Mouse (Mus musculus): Measurements from ENCODE around the gene Rab29.
"Not testable (repeated sequence)": the region's sequence is repeated elsewhere in the genome, so short reads cannot be mapped to it uniquely, and the experiment has no call there.

The Rab29 gene

DNA sequence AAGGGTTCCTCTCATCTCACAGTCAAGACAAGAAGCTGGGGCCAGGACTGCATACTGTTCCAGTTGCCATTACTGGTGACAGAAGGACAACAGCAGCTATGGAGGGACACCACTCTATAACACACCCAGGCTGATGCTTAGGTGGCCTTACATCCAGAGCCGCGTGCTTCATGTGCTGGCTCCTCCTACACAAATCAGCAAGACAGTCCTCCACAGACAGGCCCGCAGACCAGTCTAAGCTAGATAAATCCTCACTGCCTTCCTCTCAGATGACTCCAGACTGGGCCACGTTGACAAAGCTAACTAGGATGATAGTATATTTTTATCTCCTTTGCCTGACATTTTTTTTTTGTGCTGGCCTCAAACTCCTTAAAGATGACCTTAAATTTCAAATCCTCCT is 5.2 kb upstream of the Rab29 start:
- DNase-seq (ENCODE audit: low read depth, low spot score) = no peak

DNA sequence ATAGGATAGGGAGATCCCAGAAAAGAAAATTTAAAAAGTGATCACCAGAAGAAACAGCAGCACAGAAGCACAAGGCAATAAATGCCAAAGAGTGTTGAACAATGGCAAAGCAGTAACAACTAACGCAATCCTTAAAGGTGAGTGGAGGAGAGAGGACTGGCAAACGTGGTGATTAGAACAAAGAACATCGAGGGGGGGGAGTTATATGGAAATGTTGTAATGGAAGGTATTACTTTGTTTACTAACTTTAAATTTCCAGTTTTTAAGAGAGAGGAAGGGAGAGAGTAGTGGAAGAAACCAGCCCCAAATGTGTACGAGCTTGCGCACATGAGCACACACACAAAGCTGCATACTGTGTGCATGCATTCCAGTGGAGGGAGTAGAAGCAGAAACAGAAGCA is 1.4 kb upstream of the Rab29 start:
- no peak for DNase-seq (ENCODE audit: low read depth, low spot score)

DNA sequence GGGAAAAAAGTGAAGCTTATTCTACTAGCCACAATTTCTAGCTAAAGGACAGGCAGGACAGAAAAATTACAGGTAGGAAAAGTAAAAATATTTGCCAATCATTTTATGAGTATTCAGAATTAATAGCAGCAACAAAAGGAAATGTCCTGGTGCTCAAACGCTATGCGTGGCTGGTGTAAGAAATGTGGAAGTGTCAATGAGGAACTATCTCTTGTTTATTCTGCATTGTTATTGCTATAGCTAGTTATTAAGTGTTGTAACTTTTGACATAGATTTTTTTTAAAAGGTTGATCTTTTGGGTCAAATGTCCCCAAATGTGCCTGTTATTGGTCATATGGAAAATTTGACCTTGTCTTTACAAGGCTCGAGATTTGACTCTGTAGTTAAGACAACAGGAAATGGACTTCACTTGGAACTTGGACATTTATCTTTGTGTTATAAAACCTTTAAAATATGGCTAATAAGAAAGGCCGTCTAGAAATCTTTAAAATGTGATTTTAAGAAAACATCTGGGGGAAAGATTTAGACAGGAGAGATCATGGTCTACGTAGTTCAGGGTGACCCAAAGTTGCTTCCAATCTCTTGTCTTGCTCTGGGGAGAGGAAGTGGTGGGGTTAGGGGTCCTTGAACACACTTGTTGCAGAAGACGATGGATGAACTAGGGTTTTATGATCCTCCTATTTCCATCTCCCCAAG is 572 bp upstream of the Rab29 start:
- DNase-seq (ENCODE audit: low read depth, low spot score) = no peak

DNA sequence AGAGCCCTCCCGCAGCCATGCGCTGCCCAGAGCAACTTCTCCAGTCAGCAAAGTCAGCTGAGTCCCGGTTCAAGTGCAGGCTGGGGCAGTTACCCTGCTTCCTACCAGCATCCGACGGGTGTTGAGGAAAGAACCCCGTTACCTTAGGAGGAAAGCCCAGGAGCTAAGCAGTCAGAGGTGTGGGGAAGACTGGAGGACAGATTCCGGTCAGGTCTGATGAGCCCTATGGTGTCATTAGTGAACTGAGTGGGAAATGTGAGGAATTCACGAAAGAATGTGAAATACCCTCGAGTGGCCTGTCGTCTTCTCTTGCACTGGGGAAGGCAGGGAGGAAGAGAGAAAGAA is 894 bp downstream of the Rab29 start:
- peak; percentile 35 for DNase-seq (ENCODE audit: low read depth, low spot score)

DNA sequence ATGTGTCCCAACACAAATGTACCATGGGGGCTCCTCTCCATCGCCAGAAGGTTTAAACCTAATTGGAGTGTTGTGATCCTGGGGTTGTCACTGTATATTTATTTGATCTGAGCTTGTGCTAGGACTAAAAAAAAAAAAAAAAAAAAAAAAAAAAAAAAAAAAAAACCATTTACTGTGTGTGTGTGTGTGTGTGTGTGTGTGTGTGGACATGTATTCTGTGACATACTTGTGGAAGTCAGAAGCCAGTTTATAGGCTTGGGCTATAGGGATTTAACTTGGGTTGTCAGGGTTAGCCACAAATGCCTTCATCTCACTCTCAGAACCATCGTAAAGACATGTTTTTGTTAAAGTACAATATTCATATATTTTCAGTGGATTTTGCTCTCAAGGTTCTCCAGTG is 2.5 kb downstream of the Rab29 start:
- DNase-seq (ENCODE audit: low read depth, low spot score) = no peak

GRCm38 (mm10) chr1:131872856-131873255 is 5.8 kb downstream of the Rab29 start:
- DNase-seq (ENCODE audit: low read depth, low spot score) = no peak

DNA sequence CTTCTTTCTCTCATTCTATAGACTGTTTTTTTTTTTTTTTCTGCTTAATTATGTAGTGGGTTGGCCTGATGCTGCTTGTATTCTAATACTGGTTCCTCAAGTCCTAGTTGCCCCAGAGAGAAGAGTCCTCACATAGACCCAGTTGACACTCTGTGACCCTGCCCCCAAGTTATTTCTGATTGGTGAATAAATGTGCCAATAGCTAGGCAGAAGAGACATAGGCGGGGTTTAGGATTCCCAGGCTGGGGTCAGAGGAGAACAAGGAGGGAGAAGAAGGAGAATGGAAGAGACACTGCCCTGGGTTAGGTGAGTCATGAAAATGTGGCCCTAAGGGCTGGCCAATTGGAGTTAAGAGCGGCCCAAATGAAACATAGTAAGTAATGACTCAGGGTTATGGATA is 12.8 kb downstream of the Rab29 start:
- DNase-seq (ENCODE audit: low read depth, low spot score) = no peak

DNA sequence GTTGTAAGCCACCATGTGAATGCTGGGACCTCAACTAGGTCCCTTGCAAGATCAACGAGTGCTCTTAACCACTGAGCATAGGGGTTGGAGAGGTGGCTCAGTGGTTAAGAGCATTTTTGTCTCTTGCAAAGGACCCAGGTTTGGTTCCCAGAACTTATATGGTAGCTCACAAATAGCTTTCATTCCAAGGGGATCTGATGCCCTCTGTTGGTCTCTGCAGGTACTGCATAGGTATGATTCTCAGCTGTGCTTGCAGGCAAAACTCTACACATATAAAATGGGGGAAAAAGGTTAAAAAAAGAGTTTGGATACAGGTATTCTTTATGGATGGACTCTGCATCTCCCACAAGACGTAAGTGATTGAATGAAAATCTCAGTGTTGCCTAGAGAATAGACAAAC is 15.8 kb downstream of the Rab29 start:
- DNase-seq (ENCODE audit: low read depth, low spot score) = peak; percentile 68

DNA sequence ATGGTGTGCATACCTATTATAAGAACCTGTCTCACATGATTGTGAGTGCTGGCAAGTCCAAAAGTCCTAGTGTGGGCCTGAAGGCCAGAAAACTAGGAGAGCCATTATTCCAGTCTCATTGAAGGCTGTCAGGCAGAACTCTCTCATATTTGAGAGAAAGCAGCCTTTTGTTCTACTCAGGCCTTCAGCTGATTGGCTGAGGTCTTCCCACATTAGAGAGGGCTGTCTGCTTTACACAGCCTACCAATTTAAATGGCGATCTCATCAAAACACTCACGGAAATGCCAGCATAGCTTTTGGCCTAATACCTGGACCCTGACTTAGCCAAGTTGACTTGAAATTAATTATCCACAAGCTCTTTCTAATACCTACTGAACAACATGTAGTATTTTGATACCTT is 19.1 kb downstream of the Rab29 start:
- no peak for DNase-seq (ENCODE audit: low read depth, low spot score)

DNA sequence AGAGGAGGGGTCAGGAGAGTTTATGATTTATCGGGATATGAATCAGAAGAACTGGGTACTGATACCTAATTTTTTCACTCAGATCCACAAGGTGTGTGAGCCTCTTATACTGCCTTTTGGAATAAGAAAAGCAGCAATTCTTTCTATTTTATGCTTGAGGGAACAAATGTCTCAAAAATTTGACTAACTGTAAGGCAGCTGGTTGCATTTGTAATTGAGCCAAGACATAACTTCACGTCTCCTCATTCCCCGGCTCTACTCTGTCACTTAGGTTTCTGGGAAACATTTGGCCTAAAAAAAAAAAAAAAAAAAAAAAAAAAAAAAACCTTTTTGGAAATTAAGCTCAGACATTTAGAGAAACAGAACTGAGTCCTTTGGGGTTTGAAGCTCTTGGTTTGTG is 19.6 kb downstream of the Rab29 start:
- DNase-seq (ENCODE audit: low read depth, low spot score) = no peak

- DNase-seq (ENCODE audit: low read depth, low spot score) = no peak
Measured at GRCm38 (mm10) chr1:131890043-131890658, 23.1 kb downstream of the Rab29 start.

- DNase-seq (ENCODE audit: low read depth, low spot score) = no peak
Measured at GRCm38 (mm10) chr1:131891436-131891835, 24.4 kb downstream of the Rab29 start.

GRCm38 (mm10) chr1:131902679-131903078 is 35.7 kb downstream of the Rab29 start:
- no peak for DNase-seq (ENCODE audit: low read depth, low spot score)

DNA sequence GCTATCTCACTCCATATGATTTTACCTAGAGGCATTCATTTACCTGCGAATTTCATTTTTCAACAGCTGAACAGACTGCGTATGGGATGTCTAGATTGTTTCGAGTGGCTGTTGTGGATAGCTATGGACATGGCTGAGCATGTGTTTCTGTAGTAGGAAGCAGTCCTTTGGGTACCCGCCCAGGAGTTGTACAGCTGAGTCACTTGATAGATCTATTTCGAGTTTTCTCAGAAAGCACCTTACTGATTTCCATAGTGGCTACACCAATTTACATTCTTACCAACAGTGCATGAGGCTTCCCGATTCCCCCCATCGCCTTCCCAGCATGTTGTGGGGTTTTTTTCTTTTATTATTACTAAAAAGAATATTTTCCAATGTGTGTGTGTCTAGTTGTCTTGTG is 36.2 kb downstream of the Rab29 start:
- no peak for DNase-seq (ENCODE audit: low read depth, low spot score)

DNA sequence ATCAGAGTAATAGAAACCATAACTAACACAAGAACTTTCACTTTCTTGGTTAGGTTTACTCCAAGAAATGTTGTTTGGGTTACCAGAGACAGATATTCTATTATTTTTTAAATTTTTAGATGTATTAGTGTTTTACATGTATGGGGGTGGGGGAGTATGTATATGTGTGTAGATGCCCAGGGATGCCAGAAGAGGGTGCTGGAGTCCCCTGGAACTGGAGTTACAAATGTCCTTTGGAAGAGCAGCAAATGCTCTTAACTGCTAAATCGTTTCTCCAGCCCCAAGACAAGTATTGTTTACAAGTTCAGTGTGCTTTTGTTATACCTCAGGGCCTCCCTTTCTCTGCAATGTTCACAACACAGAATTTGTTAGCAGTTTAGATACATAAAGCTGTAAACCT is 38.5 kb downstream of the Rab29 start:
- peak; percentile 41 for DNase-seq (ENCODE audit: low read depth, low spot score)

DNA sequence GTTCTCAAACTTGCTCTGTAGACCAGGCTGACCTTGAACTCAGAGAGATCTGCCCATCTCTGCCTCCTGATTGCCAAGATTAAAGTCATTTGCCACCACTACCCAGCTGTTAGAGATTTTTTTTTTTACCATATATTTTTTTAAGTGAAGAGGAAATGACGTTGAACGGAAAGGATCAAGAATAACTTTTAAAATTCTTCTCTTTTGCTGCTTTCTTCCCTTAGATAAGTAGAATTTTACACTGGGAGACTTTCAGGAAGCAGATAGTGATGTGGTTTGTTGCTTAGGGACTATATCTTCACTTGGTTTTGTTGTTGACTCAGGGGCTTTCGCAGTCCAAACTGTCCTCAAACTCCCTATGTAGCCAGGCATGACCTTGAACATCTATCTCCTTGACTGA is 41.4 kb downstream of the Rab29 start:
- no peak for DNase-seq (ENCODE audit: low read depth, low spot score)

- DNase-seq (ENCODE audit: low read depth, low spot score) = not testable (repeated sequence)
Measured at GRCm38 (mm10) chr1:131909236-131909635, 42.2 kb downstream of the Rab29 start.

DNA sequence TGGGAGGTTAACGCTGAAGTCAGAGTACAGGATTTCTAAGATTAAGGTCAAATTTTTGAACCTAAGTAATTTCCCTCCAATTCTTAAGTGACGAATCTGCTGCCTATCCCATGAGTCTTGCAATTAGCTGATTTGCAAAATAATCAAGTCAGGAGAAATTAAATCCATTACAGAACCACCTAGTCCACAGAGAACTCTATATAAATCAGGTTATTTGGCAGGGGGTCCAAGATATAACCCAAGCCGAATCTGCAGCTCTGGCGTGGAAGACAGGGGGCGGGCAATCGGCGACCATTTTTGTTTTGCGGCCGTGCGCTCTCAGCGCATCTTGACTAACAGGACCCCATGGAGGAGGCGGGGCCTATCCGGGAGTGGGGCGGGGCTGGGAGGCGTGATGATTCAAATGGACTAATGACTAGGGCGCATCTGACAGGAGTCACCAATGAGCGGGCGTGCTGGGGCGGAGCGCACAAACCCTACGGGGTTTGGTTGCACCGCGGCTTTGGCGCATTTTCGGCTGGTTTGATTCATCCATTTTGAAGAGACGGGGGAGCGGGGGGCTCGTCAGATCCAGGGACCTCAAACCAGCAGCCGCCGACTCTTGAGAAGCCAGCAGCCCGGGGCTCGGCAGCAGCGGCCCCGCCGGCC is 43.1 kb downstream of the Rab29 start, which contains the start of gene Nucks1:
Nucks1 (plus strand) TSS at position 534 of the 648 bp plus-strand sequence.
- peak; percentile 99 for DNase-seq (ENCODE audit: low read depth, low spot score)

GRCm38 (mm10) chr1:131910674-131911558 is 43.9 kb downstream of the Rab29 start:
- peak; percentile 88 for DNase-seq (ENCODE audit: low read depth, low spot score)

DNA sequence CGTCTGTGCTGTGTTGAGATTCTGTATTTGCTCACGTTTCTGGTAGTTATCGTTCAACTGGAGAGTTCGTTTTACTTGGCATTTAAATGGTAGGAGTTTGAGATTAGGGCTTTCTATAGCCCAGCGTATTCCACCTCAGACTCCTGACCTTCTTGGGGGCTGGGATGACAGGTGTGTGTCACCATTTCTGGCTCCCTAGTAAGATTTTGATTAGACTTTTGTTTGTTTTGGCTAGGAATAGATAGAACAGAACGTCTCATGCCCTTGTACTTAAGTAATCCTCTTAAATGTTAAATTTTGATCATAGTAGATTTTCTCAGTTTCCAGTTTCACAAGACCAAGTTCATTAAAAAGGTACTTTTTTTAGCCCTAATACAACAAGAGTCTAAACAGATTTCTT is 50.6 kb downstream of the Rab29 start:
- DNase-seq (ENCODE audit: low read depth, low spot score) = no peak

- DNase-seq (ENCODE audit: low read depth, low spot score) = no peak
Measured at GRCm38 (mm10) chr1:131919052-131919451, 52.0 kb downstream of the Rab29 start.

DNA sequence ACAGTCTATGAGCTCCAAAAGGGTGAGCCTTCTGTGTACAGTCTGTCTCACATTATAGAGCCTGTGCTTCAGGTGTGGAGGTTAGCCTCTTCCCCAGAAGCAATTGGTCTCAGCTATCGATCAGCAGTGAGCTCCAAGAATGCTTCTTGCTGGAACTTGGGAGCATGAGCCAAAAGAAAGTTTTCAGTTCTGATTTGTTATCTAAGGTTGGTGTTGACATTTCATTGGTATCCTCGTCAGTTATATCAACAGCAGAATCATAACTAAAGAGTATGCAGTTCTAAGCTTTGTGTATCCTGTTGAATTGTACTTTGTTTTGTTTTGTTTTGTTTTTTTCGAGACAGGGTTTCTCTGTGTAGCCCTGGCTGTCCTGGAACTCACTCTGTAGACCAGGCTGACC is 55.1 kb downstream of the Rab29 start:
- DNase-seq (ENCODE audit: low read depth, low spot score) = no peak
